Mouse (Mus musculus): Measurements from ENCODE around the gene Gm6710. TPM values are rescaled to one million over a fixed set of nuclear protein-coding genes. Genes with fewer than 3 reads are reported as not detected.

The Gm6710 gene
- polyA plus RNA-seq (2015; fragmentation: Illumina TruSeq; extraction: RNeasy Lipid Tissue Mini Kit (QIAGEN cat#74804); ENCODE audit: insufficient read depth, low read depth, low replicate concordance) = 2.8 TPM

GRCm38 (mm10) chr2:175869024-175869423 is at the start of gene Gm6710:
Gm6710 (plus strand) TSS chr2:175869219.

Other genes with a start within 250 kb of the Gm6710 start
- not detected for gene Gm11007, start 225.2 kb upstream of the Gm6710 start, polyA plus RNA-seq (2015; fragmentation: Illumina TruSeq; extraction: RNeasy Lipid Tissue Mini Kit (QIAGEN cat#74804); ENCODE audit: insufficient read depth, low read depth, low replicate concordance)
- gene Zfp969, start 165.6 kb upstream of the Gm6710 start, polyA plus RNA-seq (2015; fragmentation: Illumina TruSeq; extraction: RNeasy Lipid Tissue Mini Kit (QIAGEN cat#74804); ENCODE audit: insufficient read depth, low read depth, low replicate concordance) = not detected
- not detected for gene Gm2007, start 127.7 kb upstream of the Gm6710 start, polyA plus RNA-seq (2015; fragmentation: Illumina TruSeq; extraction: RNeasy Lipid Tissue Mini Kit (QIAGEN cat#74804); ENCODE audit: insufficient read depth, low read depth, low replicate concordance)
- 3.3 TPM for gene Gm14288, start 68.1 kb upstream of the Gm6710 start, polyA plus RNA-seq (2015; fragmentation: Illumina TruSeq; extraction: RNeasy Lipid Tissue Mini Kit (QIAGEN cat#74804); ENCODE audit: insufficient read depth, low read depth, low replicate concordance)
- gene Zfp966, start 61.9 kb downstream of the Gm6710 start, polyA plus RNA-seq (2015; fragmentation: Illumina TruSeq; extraction: RNeasy Lipid Tissue Mini Kit (QIAGEN cat#74804); ENCODE audit: insufficient read depth, low read depth, low replicate concordance) = 3.6 TPM
- 2.5 TPM for gene Gm2026, start 96.1 kb downstream of the Gm6710 start, polyA plus RNA-seq (2015; fragmentation: Illumina TruSeq; extraction: RNeasy Lipid Tissue Mini Kit (QIAGEN cat#74804); ENCODE audit: insufficient read depth, low read depth, low replicate concordance)